Mouse (Mus musculus) spleen, adult 12 weeks (tissue): ENCODE measurements around the gene Fto.

Experiments used
- DNase-seq: peaks from one replicate; pipeline ENCODE4 v3.0.0; 2022; ENCODE audit warnings: low spot score

The Fto gene

DNA sequence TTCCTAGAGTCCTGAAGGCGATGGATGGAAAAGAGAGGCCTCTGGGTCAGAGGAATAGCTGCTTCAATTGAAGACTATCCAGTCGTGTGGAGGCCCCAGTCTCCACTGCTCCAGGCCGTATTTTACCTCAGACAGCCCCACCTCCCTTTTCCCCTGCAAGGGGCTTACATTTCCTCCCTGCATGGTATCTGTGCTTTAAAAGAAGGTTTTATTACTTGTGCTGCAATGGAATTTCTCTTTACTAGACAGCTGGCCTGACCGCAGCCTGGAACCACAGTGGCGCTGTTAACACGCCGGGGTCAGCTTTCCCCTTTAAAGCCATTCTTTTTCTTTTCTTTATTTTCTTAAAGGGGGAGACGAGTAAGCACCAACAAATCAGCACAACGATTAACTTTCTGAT is 300.3 kb downstream of the Fto start:
- DNase-seq = no peak

DNA sequence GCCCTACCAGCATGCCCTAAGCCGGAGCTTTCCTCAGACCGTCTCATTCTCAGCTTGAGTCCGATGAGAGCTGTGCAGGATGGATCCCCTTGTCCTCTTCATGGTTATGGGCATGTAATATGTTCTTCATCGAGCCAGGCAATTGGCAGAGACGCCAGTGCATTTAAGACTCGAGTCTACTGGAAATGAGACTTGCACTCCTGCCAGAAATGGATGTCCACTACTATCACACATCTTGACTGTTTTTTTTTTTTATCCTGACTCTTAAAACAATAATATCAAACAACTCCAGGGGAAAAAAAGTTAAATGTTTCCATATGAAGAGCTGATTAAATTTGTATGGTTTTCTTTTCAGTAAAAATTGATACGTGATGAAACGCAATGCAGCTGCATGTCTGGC is 301.9 kb downstream of the Fto start:
- DNase-seq = no peak

DNA sequence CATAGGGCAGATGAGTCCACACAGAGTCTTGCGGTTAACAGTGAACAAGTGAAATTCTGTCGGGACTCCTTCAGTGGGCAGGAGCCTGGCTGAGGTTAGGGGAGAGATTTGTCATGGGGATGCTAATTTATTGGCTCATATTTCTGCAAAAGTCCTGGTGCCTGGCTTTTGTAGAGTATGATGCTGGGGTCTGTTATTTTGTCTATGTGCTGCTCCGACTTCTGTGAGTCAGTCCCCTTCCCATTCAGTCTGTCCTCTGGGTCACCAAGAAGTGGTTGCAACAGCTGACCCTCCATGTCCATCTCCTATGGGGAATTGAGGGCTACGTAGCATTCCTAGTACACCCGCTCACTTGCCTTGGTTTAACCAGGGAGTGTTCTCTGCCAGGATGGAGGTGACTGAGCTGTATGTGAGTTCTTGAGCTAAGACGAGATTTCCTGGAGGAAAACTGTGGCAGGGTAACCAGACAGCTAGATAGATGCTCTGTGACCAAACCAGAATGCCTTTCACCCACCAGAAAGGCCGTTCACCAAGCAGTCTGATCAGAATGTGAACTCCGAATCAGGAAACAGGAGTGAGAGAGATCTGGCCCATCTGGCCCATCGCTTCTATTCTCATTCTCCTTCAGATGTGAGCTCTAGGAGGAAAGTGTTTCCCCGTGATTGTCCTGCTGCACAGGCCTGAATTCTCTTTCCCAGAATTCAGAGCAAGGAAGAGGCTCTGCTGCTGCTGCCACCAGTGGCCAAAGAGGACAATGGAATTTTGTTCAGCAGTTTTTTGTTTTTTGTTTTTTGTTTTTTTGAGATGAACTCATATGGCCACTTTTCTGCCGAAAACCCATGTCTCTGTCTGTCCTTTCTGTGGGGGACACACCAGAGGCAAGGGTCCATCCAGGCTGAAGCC is 302.7 kb downstream of the Fto start:
- no peak for DNase-seq

DNA sequence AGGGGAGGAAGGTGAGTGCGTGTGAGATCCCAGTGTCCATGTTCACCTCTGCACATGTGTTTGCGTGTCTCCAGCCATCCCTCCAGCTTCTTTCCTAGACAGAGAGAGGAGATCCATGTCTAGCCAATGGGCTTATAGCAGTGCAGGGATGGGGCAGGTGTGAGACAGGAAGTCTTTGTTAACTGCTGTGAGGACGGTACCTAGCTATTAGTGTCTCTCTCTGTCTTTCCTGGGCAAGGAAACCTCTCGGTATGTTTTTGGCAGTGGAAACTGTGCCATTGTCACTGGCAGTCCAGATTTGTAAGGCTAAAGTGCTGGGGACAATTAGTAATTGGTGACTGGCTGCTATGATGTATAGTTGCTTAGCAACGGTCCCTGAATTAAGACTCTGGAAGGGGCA is 304.4 kb downstream of the Fto start:
- no peak for DNase-seq

DNA sequence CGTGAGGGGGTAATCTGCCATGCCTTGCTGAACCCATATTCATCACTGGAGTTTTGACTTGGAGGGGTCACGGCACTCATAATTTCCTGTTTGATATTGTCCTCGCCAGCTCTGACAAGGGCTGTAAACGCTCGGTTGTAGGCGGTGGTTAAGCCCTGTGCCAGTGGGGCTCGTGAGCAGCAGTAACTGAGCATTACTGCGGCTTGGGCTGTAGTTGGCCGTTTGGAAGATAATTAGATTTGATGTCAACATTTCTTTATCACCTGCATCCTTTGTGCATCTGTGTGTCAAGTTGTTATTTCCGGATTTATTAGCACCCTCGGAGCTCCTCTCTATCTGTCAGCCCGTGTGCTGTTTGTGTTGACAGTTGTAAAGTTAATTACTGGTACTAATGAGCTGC is 309.4 kb downstream of the Fto start:
- DNase-seq = no peak

DNA sequence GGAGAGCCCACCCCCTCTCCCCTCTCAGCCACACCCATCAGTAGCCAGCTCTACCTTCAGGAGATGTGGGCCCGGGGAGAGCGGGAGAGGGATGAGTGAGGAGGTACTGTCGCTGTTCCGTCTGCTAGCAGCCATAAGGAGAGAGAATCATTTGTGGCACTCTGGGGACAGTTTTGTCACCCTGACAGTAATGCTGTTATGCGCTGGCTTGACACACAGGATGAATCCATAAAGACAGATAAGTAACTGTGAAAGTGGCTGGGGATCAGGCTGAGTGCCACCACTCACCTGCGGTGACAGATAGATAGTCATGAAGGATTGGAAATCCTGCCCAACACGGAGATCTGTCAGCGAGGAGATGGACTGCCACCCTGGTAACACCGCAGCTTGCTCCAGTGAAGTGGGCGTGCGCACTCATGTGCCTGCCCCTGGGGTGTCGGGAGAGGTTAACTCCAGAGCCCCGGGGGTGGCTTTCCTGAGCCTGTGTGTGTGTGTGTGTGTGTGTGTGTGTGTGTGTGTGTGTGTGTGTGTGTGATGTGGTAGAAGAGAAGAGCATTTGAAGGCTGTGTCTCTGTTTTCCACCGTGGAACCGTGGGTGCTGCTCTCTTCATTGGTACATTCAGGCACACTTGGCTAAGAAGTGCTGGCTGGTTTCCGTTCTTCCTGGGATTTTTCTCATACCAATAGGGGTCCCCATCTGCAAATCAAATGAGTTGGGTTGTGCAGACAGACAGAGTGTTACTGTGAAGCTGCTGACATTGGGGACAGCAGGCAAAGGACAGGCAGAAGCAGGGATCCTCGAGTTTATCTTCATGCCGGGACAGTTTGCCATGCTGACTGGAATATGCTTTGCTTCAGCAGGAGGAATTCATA is 312.6 kb downstream of the Fto start:
- DNase-seq = no peak

DNA sequence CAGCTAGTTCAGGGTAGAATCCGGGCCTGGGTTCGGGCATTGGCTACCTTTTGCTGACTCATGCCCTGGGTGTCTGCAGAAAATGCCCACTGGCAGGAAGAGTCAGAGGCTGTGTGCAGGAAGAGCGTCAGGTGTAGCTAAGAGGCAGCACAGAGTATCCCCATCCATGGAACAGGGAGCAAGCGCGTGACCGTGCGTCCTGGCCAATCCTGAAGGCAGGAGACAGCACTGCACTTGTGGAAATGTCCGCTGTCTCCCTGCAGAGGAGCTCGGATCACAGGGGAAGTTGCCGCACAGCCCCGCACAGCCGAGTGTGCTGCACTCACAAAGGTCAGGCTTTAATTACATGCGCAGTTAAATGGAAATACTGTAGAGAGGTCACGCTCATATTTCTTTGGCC is 316.3 kb downstream of the Fto start:
- DNase-seq = no peak

DNA sequence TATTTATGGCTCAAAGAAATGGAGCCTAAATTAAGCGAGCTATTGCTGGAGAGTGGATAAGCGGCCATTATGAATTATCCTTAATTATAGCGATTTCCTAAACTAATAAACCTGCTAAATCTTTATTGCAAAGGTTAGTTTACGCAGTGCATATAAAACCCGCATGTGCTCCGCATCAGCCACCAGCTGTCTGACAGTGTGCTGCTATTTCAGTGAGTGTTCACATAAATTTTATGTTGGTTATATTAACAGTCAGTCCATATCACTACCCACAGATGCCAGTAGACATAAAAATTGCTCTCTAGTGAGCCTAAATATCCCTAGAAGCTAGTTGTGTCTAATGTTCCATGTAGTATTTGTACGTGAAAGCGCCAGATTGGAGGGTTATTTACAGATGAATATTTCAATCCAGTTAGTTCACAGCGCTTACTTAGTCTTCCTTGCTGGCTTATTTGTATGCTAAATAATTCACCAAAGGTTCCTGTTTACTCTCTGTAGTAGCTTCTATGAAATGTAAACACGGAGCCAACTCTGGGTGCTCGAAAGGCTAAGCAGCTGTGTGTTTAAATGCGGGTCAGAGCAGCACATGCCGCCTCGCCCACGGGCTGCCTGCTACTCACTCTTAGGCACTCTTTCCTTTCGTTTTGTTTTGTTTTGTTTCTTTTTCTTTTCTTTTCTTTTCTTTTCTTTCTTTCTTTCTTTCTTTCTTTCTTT is 317.2 kb downstream of the Fto start:
- DNase-seq = no peak

DNA sequence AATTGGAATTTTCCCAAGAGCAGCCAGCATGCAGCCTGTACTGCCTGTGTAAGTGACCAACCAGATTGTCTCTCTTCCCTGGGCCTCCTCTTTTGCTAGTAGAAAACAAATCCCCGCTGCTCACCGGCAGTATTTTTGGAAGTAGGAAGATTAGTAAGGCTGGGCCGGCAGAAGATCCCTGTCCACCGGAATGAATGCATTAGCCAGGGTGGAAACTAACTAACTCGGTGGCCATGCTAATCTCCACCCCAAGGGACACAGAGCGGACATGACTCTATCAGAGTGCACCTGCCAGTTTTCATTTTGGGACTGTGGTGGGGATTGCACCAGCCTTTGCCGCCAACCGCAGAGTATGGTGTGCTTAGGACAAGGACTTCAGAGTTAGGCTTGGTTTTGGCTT is 319.1 kb downstream of the Fto start:
- no peak for DNase-seq

DNA sequence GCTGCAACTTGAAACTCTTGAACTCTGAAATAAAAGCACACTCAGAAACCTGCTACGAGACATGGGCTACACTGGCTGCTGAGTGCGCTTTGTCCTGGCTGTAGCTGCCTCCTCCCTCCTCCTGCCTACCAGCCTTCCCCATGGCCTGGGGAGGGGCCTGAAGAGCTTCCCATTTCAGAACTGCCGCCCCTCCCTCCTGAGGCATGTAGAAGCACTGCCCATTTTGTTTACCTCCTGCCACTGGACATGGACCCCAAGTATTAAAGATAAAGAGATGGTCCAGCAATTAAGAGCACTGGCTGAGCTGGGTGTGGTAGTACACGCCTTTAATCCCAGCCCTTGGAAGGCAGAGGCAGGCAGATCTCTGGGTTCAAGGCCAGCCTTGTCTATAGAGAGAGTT is 322.1 kb downstream of the Fto start:
- no peak for DNase-seq

DNA sequence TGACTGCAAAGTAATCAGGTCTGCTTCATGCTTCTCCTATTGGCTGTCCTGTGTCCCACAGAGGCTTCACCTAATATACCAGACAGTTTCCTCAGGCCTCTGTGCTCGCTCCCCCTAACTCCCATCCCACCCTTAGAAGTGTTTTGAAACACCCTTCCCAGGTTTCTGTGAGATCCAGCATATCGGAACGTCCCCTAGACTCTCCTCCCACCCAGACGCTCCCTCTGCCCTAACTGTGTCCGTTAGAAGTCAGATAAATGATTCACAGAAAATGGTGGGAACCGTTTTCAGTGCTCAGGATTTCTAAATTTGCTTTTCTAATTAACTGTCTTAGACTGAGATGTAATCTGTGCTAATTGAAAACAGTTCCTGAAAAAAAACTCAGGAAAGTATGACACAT is 323.6 kb downstream of the Fto start:
- no peak for DNase-seq

DNA sequence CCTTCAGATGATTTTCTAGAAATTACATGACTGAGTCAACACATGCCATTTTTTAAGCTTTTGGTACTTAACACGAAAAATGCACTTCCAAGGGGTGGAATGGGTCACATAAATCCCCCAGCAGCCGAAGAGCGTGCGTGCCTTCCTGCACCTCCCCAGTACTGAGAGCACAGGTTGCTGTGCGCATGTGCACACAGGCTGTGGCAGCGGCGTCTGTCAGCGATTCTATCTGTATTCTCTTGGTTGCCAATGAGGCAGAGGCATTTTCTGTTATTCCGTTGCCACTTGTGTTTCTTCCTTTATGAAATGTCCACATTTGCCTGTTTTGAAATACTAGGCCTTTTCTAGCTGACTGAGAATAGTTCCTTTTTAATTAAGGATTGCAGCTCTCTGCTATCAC is 324.4 kb downstream of the Fto start:
- no peak for DNase-seq

DNA sequence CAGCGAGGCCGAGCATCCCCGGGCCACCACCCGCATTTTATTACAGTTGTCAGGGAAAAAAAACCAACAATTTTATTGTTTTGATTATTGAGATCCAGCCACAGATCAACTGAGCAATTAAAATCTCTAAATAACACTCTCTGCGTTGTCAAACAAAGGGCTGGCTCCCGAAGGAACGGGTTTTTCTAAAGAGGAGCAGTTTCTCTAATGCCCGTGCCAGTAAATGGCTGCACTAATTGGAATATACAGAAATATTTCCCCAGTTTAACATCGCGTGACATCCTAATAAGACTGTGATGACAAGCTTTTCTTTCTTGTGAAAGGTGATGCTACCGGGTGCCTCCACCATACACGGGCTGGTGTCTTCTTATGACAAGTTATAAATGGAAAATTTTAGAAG is 324.9 kb downstream of the Fto start:
- no peak for DNase-seq

DNA sequence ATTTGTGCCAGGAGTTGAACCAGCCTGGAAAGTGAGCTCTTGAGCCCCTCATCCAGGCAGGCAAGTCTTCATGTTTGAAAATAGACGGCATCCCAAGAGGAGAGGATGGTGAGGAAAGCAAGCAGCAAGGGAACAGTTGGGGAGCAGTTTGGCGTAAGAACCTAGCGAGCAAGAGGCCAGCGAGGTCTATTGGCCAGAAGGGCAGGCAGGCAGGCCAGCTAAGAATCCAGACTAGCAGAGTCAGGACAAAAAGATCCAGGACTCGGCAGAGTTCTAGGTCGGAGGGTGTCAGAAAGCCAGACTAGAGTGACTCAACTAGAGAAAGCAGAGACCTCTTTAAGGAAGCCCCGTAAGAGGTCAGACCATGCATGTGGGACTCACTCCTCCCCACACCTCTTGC is 327.1 kb downstream of the Fto start:
- no peak for DNase-seq

DNA sequence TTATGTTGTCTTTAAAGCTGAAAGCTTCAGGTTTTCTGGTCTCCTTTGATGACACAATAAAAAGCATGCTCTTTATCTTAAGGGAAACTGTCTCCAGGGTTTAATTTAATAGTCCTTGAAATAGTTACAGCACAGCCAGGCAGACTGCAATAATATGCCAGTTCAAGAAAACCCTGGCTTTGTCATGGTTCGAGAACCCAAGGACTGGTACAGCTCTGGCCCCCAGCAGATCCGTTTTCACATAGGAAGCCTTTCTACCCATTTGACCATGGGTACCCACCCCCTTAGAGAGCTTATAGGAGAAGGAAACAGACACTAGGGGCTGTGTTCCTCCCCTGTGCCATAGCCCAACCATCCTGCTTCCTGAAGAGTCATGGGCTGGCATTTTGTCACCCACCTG is 332.2 kb downstream of the Fto start:
- no peak for DNase-seq

DNA sequence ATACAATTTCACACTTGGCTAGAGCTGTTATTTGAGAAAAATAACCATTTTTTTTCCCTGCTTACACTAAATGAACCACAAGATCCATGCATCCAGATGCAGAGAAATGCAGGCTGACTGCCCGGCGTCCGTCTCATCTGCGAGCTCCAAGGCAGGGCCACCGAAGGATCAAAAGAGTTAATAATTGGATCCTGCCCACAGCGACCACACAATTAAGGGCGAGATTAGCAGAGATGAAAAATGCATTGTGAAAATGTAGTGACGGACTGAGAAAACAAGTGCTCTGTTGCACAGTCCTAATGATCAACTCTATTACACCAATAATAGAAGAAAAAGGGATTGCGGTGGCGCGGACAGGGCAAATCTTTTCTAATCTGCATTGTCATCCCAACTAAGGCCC is 334.6 kb downstream of the Fto start:
- DNase-seq = no peak

DNA sequence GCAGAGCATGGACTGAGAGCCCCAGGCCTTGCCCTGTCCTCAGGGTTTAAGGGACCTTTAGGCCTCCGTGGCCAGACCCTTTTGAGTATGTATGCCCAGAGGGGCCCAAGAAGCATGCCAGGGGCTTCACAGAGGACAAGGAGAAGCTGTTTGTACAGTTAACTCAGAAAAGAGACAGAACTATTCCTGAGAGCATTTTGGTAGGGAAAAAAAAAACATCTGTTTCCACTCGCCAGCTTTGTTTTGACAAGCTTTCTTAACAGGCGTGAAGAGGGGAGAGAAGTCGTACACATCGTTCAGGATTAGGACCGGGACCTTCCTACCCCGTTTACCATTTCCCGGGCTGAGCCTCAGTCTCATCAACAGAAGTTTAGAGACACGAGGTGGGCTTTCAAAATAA is 335.5 kb downstream of the Fto start:
- no peak for DNase-seq

DNA sequence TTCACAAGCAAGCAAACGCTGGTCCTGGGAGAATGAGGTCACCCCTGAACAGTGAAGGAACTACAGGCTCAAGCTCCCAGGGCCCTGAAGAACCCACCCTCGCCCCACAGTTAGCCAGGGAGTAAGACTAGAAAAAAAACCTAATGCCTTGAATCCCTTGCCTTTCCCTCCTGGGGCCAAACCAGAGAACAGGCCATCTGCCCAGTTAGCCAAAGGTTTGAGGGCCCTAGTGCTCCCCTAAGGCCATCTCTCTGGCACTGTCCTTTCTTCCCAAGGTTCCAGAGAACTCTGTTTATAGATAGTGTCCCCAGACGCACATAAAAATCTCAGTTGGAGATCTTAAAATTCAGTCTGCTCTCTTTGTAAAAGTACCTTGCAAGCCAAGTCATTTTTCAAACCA is 340.2 kb downstream of the Fto start:
- DNase-seq = no peak

DNA sequence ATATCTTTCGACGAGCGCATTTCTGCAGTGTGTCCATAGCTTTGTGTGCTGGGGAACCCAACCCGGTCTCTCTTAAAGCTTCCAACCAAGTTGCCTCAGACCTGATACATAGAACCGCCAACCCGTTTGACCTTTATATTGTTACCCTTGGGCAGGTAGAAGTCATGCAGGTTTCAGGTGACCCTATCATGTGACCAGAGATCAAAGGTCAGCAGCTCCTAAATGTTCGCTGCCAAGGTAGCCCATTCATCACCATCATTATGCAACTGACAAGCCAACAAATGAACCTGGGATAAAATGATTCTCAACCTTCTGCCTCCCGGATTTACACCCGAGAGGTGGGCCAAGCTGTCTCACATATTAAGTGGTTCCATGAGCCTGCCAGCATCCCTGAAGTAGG is 344.1 kb downstream of the Fto start:
- no peak for DNase-seq

DNA sequence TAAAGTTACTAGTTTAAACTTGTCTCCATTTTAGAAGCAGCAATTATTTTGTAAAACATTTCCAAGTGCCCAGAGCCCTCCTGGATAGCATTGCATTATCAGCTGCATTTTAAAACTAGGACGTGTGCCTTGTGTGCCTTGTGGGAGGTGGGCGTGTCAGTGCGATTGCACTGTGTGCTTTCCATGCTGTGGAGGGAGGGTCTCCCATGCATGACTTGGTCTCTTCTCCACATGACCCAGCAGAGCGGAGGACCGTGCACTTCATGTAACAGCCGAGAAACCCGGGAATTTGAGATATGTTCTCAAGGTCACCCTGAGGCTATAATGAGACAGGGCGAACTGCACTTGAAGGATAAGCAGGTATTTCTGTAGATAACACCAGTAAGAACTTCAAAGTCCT is 347.6 kb downstream of the Fto start:
- no peak for DNase-seq

DNA sequence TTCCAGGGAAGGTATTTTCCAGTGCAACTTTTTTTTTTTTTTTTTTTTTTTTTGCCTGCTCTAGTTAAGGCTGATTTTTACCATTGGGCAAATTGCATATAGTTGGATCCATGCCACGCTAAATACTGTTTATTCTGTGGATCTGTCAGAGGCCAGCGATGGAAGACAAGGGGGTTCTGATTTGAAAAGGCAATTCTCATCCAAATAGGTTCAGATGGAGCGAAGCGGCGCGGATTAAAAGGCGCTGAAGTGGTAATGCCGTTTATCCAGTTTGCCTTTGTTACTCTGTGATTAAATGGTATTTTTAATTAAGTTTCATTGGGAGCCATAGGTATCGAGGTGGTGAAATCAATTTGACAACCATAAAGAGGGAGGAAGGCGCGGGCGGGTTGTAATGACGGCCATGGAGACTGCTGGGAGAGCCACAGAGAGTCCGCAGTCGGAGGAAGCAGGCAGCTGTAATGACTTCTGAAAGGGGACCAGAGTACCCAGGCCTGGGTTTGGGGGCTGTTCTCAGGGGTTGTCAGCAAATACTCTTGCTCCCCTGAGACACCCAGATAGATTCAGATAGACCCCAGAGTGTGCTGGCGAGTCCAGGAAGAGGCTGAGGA is 356.2 kb downstream of the Fto start:
- DNase-seq = no peak

DNA sequence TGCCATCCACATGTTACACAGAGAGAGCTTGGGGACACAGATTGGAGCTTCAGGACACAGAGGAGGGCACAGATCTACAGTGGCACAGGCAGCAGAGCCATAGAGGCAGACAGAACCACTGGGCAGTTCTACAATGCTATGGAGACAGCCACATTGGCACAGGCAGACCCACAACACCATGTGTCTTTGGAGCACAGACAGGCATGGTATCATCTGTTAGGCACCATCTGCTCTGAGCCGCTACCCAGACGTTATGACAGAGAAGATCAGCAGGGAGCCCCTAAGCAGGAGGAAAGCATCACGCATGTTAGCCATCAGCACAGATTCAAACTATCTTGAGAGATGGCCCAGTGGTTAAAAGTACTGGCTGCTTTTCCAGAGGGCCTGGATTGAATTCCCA is 363.6 kb downstream of the Fto start:
- DNase-seq = no peak
